Mouse (Mus musculus) kidney, adult 2 months (tissue): ENCODE results near the gene Pfdn2.

Experiments used
- CTCF ChIP-seq: fragments of 200-500 bp; conservative IDR thresholded peaks from 2 replicates; pipeline ENCODE4 v1.5.1; 2011; ENCODE audit warnings: low read depth, mild to moderate bottlenecking, control low read depth, low read length, moderate library complexity, mixed read lengths; ENCODE audit not compliant: insufficient read depth, insufficient read length
- POLR2A ChIP-seq: fragments of 200-500 bp; IDR thresholded peaks from one replicate; pipeline ENCODE4 v1.6.1; 2011; ENCODE audit warnings: low read depth, low read length, control low read depth

GRCm38 (mm10) chr1:171342262-171343207 lies 2.9 kb upstream of the Pfdn2 start:
- TF ChIP-seq POLR2A (no peak), CTCF (no peak)
